Mouse (Mus musculus) kidney, postnatal 10 days (tissue): Measurements from ENCODE around the gene Ptprr.
A peak's percentile ranks its signal among the peaks of the same experiment; 100 is the strongest.

Source experiments
- DNase-seq: peaks from one replicate; pipeline ENCODE4 v3.0.0; 2021; ENCODE audit warnings: mixed read lengths

Gene Ptprr

DNA sequence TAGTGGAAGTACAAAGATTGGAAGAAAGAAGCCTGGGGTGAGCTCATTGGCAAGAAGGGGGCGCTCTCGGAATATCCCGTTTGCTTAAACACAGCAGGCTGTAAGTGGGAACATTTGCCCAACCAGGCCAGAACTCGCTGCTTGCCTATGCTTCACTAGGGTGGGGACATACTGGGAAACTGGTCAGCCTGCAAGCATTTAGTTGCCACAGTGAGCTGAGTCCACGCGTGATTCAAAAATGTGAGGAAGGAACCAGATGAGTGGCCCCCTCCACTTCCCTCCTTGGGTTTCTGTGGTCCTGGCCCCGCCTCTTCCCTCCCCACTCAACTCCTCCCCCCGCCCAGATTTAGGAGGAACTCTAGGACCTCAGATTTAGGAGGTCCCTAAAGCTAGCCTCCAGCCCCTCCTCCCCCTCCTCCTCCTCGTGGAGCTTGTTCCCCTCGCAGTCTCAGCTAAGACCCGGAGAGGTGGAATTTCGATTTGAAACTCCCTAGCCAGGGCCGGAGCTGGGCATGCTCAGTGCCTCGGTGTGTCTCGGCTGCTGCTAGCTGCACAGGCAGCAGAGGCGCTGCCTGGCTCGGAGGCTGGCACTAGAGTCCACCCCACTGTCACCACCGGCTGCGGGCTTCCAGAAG, at the start of gene Ptprr:
Gene Ptprr (plus strand): TSS at position 369 of the 635 bp plus-strand sequence.
- peak; percentile 58 for DNase-seq

- no peak for DNase-seq
Measured at GRCm38 (mm10) chr10:115976345-115976744, 41.7 kb upstream of the Ptprr start.

GRCm38 (mm10) chr10:115978992-115979391, 39.0 kb upstream of the Ptprr start:
- DNase-seq = no peak

DNA sequence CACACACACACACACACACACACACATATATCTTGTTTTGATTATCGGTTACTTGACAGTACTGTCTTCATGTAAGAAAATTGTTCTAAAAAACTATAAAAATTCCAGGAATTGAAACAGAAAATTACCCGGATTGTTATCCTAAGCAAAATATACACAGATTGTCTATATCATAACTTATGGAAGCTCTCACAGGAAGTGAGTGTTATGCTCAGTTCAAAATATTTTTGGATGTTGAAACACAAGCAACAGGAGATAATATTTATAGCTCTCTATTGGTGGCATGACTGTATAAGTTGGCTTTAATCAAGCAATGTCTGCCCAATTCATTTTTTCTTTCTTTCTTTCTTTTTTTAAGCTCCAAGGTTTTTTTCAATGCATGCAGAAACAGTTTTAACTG, 38.0 kb upstream of the Ptprr start:
- DNase-seq = no peak

DNA sequence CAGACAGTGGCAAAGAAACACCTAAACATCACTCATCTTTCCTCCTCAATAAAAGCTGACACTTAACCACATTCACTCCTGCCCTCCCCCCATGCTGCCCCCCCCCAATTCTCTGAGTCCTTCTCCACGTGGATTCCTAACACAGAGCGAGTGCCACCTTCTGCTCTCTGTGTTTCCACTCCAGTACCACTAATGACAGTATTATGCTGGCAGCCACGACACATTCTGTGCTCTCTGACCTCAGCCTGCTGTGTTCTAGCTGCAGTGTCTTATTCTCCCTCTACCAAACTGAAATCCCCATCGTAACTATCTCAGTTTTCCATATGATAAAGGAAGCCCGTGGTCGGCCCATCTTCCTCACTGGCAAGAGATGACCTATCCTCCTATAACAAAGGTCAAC, 33.7 kb upstream of the Ptprr start:
- no peak for DNase-seq

DNA sequence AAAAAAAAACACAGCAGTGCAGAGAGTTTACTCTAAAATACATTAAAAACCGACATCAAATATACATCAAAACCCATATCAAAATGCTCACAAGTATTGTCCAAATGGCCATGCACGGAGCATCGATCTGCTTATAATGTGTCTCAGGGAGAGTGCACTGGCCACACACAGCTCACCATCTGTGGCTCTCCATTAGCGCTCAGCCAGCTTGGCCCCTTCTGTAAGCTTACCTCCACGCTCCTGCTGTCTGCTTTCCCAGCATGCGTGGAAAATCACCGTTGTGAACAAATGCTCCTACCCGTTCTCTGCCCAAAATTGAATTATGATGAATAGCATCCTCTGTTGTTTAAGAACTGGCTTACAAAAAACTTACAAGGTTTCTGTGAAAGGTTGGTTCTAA, 16.2 kb upstream of the Ptprr start:
- no peak for DNase-seq

DNA sequence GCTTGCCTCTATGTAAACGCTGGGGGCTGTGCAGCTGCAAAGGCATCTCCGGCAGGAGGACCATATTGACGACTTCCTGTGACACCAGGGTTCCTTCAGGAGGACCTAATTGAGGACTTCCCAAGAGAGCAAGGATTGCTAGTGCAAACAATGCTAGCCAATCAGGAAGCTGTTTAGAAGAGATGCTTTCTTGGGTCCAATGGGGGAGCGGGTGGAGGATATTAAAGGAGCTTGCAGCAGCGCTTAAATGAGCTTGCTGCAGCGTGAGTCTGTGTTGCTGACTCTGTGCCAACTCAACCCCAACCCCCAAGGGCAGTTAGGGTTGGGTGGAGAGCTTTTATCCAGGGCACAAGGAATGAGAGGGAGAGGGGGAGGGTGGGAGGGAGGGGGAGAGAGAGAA, 11.3 kb upstream of the Ptprr start:
- no peak for DNase-seq

GRCm38 (mm10) chr10:116018480-116018891, 473 bp downstream of the Ptprr start:
- no peak for DNase-seq

- DNase-seq = peak; percentile 39
Measured at GRCm38 (mm10) chr10:116019086-116019860, 1.3 kb downstream of the Ptprr start.

- DNase-seq = no peak
Measured at GRCm38 (mm10) chr10:116021081-116021480, 3.1 kb downstream of the Ptprr start.

- DNase-seq = no peak
Measured at GRCm38 (mm10) chr10:116038150-116038549, 20.1 kb downstream of the Ptprr start.

DNA sequence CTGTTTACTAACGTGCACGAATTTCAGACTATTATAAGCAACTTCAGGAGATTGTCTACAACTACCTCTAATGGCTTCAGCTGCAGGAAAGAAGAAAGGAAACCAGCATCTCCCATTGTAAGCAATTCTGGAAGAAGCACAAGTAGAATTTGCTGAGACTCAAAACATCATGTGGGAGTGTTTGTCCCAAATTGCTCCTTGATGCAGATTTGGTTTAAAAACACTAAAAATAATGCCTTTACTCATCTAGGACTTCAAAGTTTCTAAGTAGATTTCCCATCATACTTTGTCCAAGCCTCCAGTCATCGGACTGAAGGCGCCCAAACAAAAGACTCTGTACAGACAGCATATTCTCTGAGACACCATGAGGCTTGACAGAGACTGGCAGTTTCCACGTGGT, 57.9 kb downstream of the Ptprr start:
- no peak for DNase-seq

- DNase-seq = no peak
Measured at GRCm38 (mm10) chr10:116078636-116079035, 60.6 kb downstream of the Ptprr start.

DNA sequence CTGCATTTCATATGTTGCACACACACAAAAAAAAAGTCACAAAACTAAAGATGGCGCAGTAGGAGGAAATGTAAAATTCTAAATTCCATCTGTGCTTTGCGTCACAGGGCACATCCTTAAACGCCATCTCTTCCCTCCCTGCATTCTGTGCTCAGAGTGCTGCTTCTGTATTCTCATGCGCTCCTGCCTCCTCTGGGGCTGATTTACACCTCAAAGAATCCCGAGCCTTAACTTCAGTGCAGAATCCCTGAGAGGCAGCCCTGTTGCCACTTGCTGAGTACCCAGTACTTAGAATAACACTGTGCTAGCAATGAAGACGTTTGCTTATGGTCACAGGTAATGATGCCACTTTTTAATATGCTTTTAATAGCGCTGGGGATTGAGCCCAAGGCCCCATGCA, 61.4 kb downstream of the Ptprr start:
- DNase-seq = no peak

DNA sequence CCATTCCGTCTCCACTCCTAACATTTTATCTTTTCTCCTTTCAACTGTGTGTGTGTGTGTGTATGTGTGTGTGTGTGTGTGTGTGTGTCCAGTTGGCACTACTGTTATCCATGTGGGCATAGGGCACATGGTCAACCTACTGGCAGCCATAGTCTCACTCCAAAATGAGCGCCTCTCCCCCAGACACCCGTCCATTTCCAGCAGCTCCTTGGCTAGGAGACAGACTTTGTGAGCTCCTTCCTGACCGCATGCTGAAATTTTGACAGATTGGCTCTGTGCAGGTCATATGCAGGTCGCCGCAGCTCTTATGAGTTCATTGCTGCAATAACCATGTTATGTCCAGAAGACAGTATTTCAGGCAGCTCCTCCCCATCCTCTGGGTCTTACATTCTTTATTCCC, 62.8 kb downstream of the Ptprr start:
- no peak for DNase-seq

- DNase-seq = no peak
Measured at GRCm38 (mm10) chr10:116083965-116084364, 66.0 kb downstream of the Ptprr start.

- no peak for DNase-seq
Measured at GRCm38 (mm10) chr10:116096466-116096865, 78.5 kb downstream of the Ptprr start.

GRCm38 (mm10) chr10:116098470-116098869, 80.5 kb downstream of the Ptprr start:
- DNase-seq = no peak

DNA sequence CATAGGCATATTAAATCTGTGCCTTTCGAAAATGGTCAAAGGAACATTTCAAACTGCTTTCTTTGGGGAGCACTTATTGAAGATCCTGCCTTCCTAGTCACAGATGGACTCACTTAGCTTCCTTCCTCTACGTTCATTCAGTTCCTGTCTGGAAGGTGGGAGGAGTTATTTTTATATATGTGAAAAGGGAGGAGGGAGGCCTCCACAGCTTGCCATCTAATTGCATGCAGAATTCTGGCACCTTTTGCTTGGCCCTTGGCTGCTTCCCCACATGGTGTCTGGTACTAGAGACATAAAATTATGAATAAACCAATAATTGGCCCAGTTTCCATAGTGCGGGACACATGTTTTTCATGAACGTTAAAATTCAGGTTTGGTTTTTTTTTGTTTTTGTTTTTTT, 90.2 kb downstream of the Ptprr start:
- DNase-seq = no peak

DNA sequence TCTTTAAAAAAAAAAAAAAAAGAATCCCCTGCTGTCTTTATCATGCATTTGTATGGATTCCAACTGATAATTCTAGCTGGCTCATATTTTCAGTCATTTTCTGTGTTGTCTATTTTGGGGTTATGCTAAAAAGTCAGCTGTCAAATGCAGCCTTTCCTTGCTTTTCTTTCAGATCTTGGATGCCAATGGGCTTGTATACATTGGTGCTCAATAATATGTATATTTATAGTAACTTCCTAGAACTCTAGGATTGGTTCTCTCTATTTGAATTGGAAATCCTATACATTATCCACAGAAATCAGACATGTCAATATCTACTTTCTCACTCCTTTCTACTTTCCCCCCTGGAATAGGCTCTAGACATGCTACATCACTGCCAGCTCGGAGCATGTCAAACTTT, 90.7 kb downstream of the Ptprr start:
- no peak for DNase-seq

DNA sequence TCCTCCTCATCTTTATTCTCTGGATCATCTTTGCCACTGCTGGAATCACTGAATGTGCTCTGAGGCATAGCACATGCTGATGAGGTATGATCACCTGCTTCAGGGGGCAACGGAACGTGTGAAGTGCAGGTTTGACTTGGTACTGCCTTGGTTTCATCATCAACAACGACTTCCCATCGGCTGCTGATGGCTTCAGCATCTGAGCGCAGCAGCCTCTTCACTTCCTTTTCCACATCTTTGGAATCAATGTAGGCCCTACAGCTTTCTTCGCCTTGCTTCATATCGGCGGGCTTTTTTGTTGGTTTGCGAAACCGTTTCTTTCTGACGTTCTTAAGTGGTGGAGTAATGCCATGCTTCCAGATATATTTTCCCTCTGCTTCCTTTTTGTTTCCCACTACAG, 94.9 kb downstream of the Ptprr start:
- DNase-seq = no peak

DNA sequence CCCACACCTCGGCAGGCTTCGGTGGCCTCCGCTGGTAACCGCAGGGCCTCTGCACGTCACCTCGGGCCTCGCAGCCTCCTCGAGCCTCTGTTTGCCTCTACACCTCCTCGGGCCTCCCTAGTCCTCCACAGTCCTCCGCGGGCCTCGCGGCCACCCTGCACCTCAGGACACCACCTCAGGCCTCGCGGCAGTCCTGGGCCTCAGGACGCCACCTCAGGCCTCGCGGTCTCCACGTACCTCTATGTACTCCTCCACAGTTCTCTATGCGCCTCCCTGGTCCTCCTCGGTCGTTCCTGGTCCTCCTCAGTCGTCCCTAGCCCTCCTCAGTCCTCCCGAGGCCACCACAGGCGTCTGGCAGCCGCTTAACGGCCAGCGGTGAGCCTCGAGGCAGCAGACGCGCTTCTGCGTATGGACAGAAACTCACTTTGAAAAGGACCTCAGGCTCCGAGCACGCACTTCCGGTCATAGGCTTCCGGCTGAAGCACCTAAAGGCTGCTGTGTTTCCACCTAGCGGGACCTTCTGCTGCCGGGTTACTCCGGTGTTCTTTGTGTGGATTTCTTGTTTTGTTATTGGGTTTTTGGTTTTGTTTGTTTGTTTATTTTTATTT, 96.0 kb downstream of the Ptprr start, which contains the start of gene 4933416C03Rik:
Gene 4933416C03Rik (minus strand): TSS at position 51 of the 608 bp plus-strand sequence.
- DNase-seq = no peak

GRCm38 (mm10) chr10:116115881-116116677, 98.1 kb downstream of the Ptprr start:
- DNase-seq = no peak
